Mouse (Mus musculus) adrenal gland, adult 10 weeks (tissue): ENCODE data around the gene Ddx58. TPM values are rescaled to one million over a fixed set of nuclear protein-coding genes. Genes with fewer than 3 reads are reported as not detected.

Experiments used
- polyA plus RNA-seq: library from polyadenylated mRNA; stranded (reverse); fragments of 350-450 nt; fragmentation: Illumina TruSeq; extraction: RNeasy Lipid Tissue Mini Kit (QIAGEN cat#74804); gene quantifications from one replicate; pipeline ENCODE4 v1.2.3, GENCODE M21; 2014; ENCODE audit warnings: low read depth, low replicate concordance

Ddx58 gene
- 129 TPM for polyA plus RNA-seq

DNA sequence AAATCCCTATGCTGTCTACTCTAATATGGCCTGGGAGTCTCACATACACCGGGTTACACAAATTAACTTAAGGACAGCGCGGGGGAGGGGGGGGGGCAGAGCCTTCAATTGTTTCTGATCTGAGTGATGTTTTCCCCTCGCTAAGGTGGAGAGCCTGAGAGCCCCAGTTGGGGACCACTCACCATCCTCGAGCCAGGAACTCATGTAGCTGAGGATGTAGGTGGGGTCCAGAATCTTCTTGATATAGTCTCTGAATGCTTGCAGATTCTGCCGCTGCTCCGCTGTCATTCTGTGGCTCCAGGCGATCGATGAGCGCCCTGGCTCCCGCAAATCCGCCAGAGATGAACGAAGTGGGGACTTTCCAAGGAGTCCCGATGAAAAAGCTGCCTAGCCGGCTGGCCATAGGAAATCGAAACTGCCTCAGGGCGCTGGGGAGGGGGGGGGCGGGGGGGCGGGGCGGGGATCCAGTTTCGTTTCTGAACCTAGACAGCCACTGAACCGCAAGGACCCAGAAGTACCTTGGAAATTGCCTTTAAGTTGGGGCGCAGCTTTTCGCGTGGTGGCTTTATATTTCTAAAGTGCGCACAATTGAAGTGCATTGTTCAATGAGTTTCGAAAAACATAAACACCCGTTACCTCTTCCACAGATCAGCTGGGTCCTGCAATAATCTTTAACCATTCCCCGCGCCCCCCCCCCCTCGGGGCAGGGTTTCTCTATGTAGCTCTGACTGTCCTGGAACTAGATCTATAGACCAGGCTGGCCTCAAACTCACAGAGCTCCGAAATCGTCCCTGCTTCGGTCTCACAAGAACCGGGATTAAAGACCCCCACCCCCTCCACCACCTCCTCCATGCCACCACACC lies at the start of gene Ddx58:
Gene Ddx58, minus strand, starts transcription at position 420 of the 863 bp plus-strand sequence.

DNA sequence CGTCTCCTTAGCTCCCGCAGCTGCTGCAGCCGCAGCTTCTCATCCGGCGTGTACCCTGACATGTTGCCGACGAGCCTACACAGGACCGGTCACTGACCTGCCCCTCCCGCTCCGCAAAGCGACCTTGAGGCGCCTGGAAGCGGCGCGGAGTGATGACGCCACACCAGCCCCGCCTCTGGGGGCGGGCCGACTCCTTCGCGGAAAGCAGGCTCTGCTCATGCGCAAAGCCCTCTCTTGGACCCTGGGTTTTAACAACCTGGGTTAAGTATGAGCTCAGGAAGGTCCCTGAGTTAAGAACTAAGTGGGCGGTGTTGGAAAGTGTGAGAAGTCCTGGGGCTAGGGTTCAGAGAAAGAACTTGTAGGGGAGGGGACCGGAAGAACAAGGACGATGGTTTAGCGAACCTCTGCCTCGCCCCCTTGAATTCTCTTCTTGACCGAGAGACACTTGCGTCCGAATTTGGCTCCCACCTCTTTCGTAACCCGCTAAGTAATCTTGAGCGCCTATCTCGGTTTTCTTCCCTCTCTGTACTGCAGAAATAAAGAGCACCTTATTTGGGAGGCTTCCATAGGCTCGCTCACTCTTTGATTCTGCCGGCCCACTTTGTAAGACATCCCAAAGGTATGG lies 39.8 kb upstream of the Ddx58 start, which contains the start of gene Ndufb6:
Gene Ndufb6, minus strand, starts transcription at position 146 of the 625 bp plus-strand sequence.

DNA sequence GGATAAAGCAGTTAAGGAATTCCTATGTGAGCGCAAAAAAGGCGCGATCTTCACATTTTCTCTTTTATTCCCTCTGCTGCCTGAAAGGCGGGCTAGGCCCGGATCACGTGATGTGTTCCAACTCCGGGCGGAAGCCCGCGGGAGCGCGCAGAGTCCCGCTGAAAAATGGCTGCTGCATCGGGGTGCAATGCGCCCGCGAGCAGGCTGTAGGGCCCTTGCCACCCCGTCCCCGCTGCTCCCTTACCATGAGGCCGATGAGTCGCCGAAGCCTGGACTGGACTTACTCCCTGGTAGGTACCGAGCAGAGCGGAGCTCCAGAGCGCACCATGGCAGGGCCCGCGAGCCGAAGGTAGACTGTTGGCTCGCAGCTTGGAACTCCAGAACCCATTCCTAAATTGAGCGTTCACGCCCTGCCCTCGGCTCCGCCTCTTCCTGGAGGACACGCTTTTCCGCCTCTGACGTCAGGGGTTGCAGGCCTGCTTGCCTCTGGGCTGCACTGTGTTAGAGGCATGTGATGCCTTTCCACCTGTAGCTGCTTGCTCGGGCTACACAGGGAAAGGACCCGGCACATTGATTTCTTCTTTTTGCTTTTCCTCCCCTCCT lies 29.9 kb upstream of the Ddx58 start, which contains the start of the genes Smim27 and Topors:
Gene Smim27, plus strand, starts transcription at position 150 of the 603 bp plus-strand sequence.
Gene Topors, minus strand, starts transcription at position 421 of the 603 bp plus-strand sequence.

Other genes with a start within 250 kb of the Ddx58 start
- 72.0 TPM for gene Aco1, start 96.7 kb downstream of the Ddx58 start, polyA plus RNA-seq
- 51.7 TPM for gene Smim27, start 29.8 kb upstream of the Ddx58 start, polyA plus RNA-seq
- 63.2 TPM for gene Topors, start 30.0 kb upstream of the Ddx58 start, polyA plus RNA-seq
- gene Ndufb6, start 39.6 kb upstream of the Ddx58 start, polyA plus RNA-seq, result 267 TPM
- 0.35 TPM for gene Tmem215, start 232.4 kb upstream of the Ddx58 start, polyA plus RNA-seq